Mouse (Mus musculus): ENCODE data around the gene Parp9. TPM values are rescaled to one million over a fixed set of nuclear protein-coding genes. Genes with fewer than 3 reads are reported as not detected.

The Parp9 gene
- polyA plus RNA-seq, 2 experiments = 4.3 to 7.6 TPM

DNA sequence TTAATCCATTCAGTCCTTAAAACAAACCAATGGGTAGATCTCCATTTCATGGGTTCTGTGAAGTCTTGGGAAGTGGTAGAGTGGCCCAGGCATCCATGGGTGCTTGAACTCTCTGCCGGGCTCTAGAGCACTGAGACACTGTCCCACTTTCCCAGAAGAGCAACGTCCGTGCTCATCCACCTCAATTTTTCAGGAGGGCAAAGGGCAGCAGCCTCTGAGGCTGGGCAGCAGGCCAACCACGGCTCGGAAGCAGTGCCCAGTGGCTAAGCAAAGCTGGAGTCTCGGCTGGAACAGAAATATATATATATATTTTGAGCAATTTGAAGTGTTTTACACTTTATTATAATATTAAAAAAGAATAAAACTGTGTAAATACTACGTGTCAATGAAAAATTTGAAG, 31.4 kb upstream of the Parp9 start:
- Histone ChIP-seq H3K9me3 (ENCODE audit: control insufficient read depth, low read length) (no peaks in the 10 kb centered on the region), H3K27me3 (ENCODE audit: control insufficient read depth, insufficient read depth, low read length) (no peaks in the 10 kb centered on the region), H3K4me1 (replicated peaks; ENCODE audit: control insufficient read depth in 2 of 2, insufficient read depth in 2 of 2, low read length in 1 of 2) (peaks cover 2 to 8% of the 10 kb centered on the region in 2 experiments; a peak in 3 of 4 replicates), H3K36me3 (replicated peaks; ENCODE audit: control insufficient read depth, insufficient read depth, low read depth) (no peaks in the 10 kb centered on the region), H3K9ac (replicated peaks) (no peak overlapping the region), H3K27ac (no peak overlapping the region), H3K4me2 (ENCODE audit: low read depth) (no peak overlapping the region), H3K4me3 (ENCODE audit: insufficient read depth in 1 of 2, low read depth in 2 of 2, low read length in 2 of 2) (no peak overlapping the region)
- ATAC-seq (ENCODE audit: insufficient read depth) (no peak), DNase-seq (ENCODE audit: low read depth in 3 of 3, low spot score in 3 of 3) (no peak)
- WGBS (ENCODE audit: insufficient replicate concordance) = 61% methylated on average over 7 of the region's 7 CpGs
- no peak for TF ChIP-seq CTCF (IDR thresholded peaks at IDR 0.05; ENCODE audit: low read depth)
- TF ChIP-seq EP300 (IDR thresholded peaks at IDR 0.05; ENCODE audit: low read depth) = no peak

DNA sequence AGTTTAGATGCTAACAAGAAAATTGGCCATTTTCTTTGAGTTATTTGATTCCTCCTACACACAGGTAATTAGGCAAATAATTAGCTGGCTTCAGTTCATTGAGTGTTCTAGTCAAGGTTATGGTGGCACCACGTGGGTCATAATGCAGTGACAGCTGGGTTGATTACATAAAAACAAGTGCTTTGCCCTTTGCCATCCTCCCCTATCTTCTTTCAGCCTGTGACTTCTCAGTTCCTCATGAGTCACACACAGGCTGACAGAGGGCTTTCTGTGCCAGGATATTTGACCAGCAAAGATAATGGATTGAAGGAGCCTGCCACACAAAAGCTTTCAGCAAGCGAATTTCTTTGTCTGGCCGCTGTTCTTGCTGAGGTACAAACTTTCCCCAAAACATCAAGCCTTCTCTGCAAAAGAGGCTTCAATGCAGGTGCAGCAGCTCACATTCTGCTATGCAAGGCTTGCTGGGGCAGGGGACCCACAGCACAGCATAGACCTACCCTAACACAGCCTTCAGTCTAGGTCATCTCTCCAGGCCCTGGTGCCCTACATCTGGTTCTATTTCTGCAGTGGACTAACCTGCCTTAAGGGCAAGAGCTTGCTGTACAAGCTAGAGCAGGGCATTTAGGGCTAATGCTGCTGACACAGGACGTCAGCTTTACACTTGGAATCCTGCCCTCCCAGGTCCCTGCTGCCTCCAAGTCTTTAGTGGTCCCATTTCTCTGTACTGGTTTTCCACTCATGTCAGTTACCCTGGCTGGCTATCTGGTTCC, 30.7 kb upstream of the Parp9 start:
- H3K36me3 ChIP-seq (replicated peaks; ENCODE audit: control insufficient read depth, insufficient read depth, low read depth) = no peaks in the 10 kb centered on the region
- no peak overlapping the region for H3K4me3 ChIP-seq (ENCODE audit: insufficient read depth in 1 of 2, low read depth in 2 of 2, low read length in 2 of 2)
- no peak for DNase-seq (ENCODE audit: low read depth in 3 of 3, low spot score in 3 of 3)
- no peak overlapping the region for H3K27ac ChIP-seq
- H3K4me1 ChIP-seq (replicated peaks; ENCODE audit: control insufficient read depth in 2 of 2, insufficient read depth in 2 of 2, low read length in 1 of 2) = peaks cover 2 to 8% of the 10 kb centered on the region in 2 experiments; a peak in 3 of 4 replicates
- H3K9me3 ChIP-seq (ENCODE audit: control insufficient read depth, low read length) = no peaks in the 10 kb centered on the region
- H3K4me2 ChIP-seq (ENCODE audit: low read depth) = no peak overlapping the region
- no peak for ATAC-seq (ENCODE audit: insufficient read depth)
- 43% methylated on average over 4 of the region's 4 CpGs for WGBS (ENCODE audit: insufficient replicate concordance)
- H3K9ac ChIP-seq (replicated peaks) = no peak overlapping the region
- no peaks in the 10 kb centered on the region for H3K27me3 ChIP-seq (ENCODE audit: control insufficient read depth, insufficient read depth, low read length)
- TF ChIP-seq EP300 (IDR thresholded peaks at IDR 0.05; ENCODE audit: low read depth) (no peak), CTCF (IDR thresholded peaks at IDR 0.05; ENCODE audit: low read depth) (no peak)

GRCm38 (mm10) chr16:35911449-35911848, 26.8 kb upstream of the Parp9 start:
- no peaks in the 10 kb centered on the region for H3K4me1 ChIP-seq (replicated peaks; ENCODE audit: control insufficient read depth in 2 of 2, insufficient read depth in 2 of 2, low read length in 1 of 2)
- H3K9me3 ChIP-seq (ENCODE audit: control insufficient read depth, low read length) = no peaks in the 10 kb centered on the region
- ATAC-seq (ENCODE audit: insufficient read depth) (no peak), DNase-seq (ENCODE audit: low read depth in 3 of 3, low spot score in 3 of 3) (no peak)
- no peaks in the 10 kb centered on the region for H3K36me3 ChIP-seq (replicated peaks; ENCODE audit: control insufficient read depth, insufficient read depth, low read depth)
- H3K4me2 ChIP-seq (ENCODE audit: low read depth) = no peak overlapping the region
- no peak overlapping the region for H3K27ac ChIP-seq
- H3K9ac ChIP-seq (replicated peaks) = no peak overlapping the region
- TF ChIP-seq CTCF (IDR thresholded peaks at IDR 0.05; ENCODE audit: low read depth) (no peak), EP300 (IDR thresholded peaks at IDR 0.05; ENCODE audit: low read depth) (no peak)
- H3K4me3 ChIP-seq (ENCODE audit: insufficient read depth in 1 of 2, low read depth in 2 of 2, low read length in 2 of 2) = no peak overlapping the region
- 46% methylated on average over 3 of the region's 3 CpGs for WGBS (ENCODE audit: insufficient replicate concordance)
- no peaks in the 10 kb centered on the region for H3K27me3 ChIP-seq (ENCODE audit: control insufficient read depth, insufficient read depth, low read length)

DNA sequence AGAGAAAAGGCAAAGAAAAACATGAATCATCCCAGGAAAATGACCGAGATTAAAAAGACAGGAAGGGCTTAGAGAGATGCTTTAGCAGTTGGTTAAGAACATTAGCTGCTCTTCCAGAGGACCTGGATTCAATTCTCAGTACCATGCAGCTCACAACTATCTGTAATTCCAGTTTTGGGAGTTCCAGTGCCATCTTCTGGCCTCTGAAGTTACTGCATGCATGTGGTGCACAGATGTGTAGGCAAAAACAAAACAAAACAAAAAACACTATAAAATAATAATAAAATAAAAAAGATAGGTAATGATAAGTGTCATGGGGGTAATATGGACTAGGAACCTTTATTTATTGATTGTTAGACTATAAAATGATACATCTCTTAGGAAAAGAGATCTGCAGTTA, 24.7 kb upstream of the Parp9 start:
- Histone ChIP-seq H3K36me3 (replicated peaks; ENCODE audit: control insufficient read depth, insufficient read depth, low read depth) (no peaks in the 10 kb centered on the region), H3K27me3 (ENCODE audit: control insufficient read depth, insufficient read depth, low read length) (no peaks in the 10 kb centered on the region), H3K4me2 (ENCODE audit: low read depth) (no peak overlapping the region), H3K4me1 (replicated peaks; ENCODE audit: control insufficient read depth in 2 of 2, insufficient read depth in 2 of 2, low read length in 1 of 2) (no peaks in the 10 kb centered on the region), H3K9me3 (ENCODE audit: control insufficient read depth, low read length) (no peaks in the 10 kb centered on the region), H3K9ac (replicated peaks) (no peak overlapping the region), H3K27ac (no peak overlapping the region), H3K4me3 (ENCODE audit: insufficient read depth in 1 of 2, low read depth in 2 of 2, low read length in 2 of 2) (no peak overlapping the region)
- DNase-seq (ENCODE audit: low read depth in 3 of 3, low spot score in 3 of 3) (no peak), ATAC-seq (ENCODE audit: insufficient read depth) (no peak)
- peak; percentile 53; the same call in 1 of the 2 replicates for TF ChIP-seq CTCF (IDR thresholded peaks at IDR 0.05; ENCODE audit: low read depth)
- no peak for TF ChIP-seq EP300 (IDR thresholded peaks at IDR 0.05; ENCODE audit: low read depth)
- 51% methylated on average over 1 of the region's 1 CpGs for WGBS (ENCODE audit: insufficient replicate concordance)

DNA sequence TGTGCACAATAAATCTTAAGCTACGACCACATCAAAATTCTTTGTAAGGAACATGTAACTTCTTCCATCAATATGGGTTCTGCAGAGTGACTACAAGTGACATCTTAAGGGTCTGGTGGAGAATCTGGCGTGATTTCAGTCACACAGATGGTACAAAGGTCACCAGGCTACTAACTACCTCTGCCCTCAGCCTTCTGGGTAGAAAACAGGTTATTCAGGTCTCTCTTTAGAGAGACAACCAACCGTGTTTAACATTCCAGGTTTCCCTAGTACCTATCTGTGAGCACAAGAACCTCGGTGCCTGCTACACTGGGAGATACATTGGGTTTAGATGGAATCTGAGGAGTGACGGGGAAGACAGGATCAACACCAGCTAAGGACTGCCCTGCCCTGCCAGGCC, 24.0 kb upstream of the Parp9 start:
- Histone ChIP-seq H3K27ac (no peak overlapping the region), H3K4me1 (replicated peaks; ENCODE audit: control insufficient read depth in 2 of 2, insufficient read depth in 2 of 2, low read length in 1 of 2) (no peaks in the 10 kb centered on the region), H3K9ac (replicated peaks) (no peak overlapping the region), H3K27me3 (ENCODE audit: control insufficient read depth, insufficient read depth, low read length) (no peaks in the 10 kb centered on the region), H3K36me3 (replicated peaks; ENCODE audit: control insufficient read depth, insufficient read depth, low read depth) (no peaks in the 10 kb centered on the region), H3K4me3 (ENCODE audit: insufficient read depth in 1 of 2, low read depth in 2 of 2, low read length in 2 of 2) (no peak overlapping the region), H3K9me3 (ENCODE audit: control insufficient read depth, low read length) (no peaks in the 10 kb centered on the region), H3K4me2 (ENCODE audit: low read depth) (no peak overlapping the region)
- TF ChIP-seq EP300 (IDR thresholded peaks at IDR 0.05; ENCODE audit: low read depth) (no peak), CTCF (IDR thresholded peaks at IDR 0.05; ENCODE audit: low read depth) (no peak)
- ATAC-seq (ENCODE audit: insufficient read depth) (no peak), DNase-seq (ENCODE audit: low read depth in 3 of 3, low spot score in 3 of 3) (no peak)
- WGBS (ENCODE audit: insufficient replicate concordance) = 47% methylated on average over 5 of the region's 5 CpGs
